ENCODE assay signal across 27 mouse cellular contexts in the genomic region with DNA sequence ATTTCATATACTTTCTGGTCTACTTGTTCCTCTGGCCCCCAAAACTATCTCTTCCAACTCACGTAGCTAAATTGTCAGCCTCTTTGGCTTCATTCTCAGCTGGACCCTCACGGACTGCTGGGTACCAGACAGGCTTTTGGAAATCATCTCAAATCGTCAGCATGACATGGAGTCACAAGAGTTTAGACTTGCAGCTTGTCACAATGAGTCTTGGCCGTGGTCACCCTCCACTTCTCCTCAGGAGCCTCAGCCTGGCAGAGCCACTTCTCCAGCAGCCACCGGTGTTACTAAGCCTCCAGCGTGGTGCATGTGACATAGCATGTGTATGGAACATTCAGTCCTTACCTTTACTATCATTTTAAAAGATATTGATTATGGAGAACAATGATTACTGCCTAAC.
"Had no signal": no experiment of that assay in that cellular context is flagged by ENCODE, and none has a peak within 500 bp of the region (broad histone marks: within the 10 kb centered on the region; RNA-seq: fewer than 3 reads in every experiment).

No protein-coding gene starts in this region.

- H3K27ac ChIP-seq: gastrocnemius, adult 2 months; heart, adult 2 months; heart, embryonic 13.5 days; heart, embryonic 15.5 days; hindbrain, embryonic 10.5 days; hindbrain, embryonic 12.5 days; hindbrain, embryonic 14.5 days; intestine, embryonic 15.5 days; layer of hippocampus, adult 2 months; left cerebral cortex, adult 2 months; limb, embryonic 10.5 days; limb, embryonic 12.5 days; liver, embryonic 13.5 days; liver, embryonic 15.5 days had no signal

- H3K36me3 ChIP-seq: heart, embryonic 13.5 days; heart, embryonic 15.5 days; hindbrain, embryonic 10.5 days; hindbrain, embryonic 12.5 days; intestine, embryonic 15.5 days; limb, embryonic 10.5 days; limb, embryonic 12.5 days; liver, embryonic 13.5 days; liver, embryonic 15.5 days had no signal

- DNase-seq: gastrocnemius, adult 2 months; gastrocnemius, postnatal 10 days; gastrocnemius, postnatal 25 days; heart, adult 2 months; heart, postnatal 4 days; kidney, adult 18-20 months; kidney, adult 8-10 months; kidney, postnatal 10 days; kidney, postnatal 25 days; kidney, postnatal 4 days; liver; liver, embryonic 13.5 days had no signal

- H3K9ac ChIP-seq: heart, embryonic 13.5 days; heart, embryonic 15.5 days; hindbrain, embryonic 12.5 days; hindbrain, embryonic 14.5 days; intestine, embryonic 15.5 days; limb, embryonic 12.5 days; liver, embryonic 13.5 days; liver, embryonic 15.5 days had no signal

- H3K4me1 ChIP-seq: heart, embryonic 13.5 days; heart, embryonic 15.5 days; hindbrain, embryonic 10.5 days; hindbrain, embryonic 12.5 days; intestine, embryonic 15.5 days; limb, embryonic 12.5 days; liver, embryonic 13.5 days; liver, embryonic 15.5 days had no signal

- H3K9me3 ChIP-seq: heart, embryonic 13.5 days; heart, embryonic 15.5 days; hindbrain, embryonic 10.5 days; hindbrain, embryonic 12.5 days; intestine, embryonic 15.5 days; limb, embryonic 10.5 days; liver, embryonic 13.5 days; liver, embryonic 15.5 days had no signal

- ATAC-seq: inflammation-experienced regulatory T-cells, adult 6 months; intestine, embryonic 15.5 days; intestine, postnatal 0 days had no signal

- H3K4me2 ChIP-seq: heart, embryonic 11.5 days; heart, embryonic 13.5 days; heart, embryonic 15.5 days; hindbrain, embryonic 12.5 days; hindbrain, embryonic 14.5 days; intestine, embryonic 15.5 days; limb, embryonic 12.5 days; liver, embryonic 11.5 days; liver, embryonic 13.5 days; liver, embryonic 15.5 days had no signal

- H3K27me3 ChIP-seq: heart, embryonic 13.5 days; heart, embryonic 15.5 days; hindbrain, embryonic 12.5 days; intestine, embryonic 15.5 days; limb, embryonic 12.5 days; liver, embryonic 13.5 days; liver, embryonic 15.5 days had no signal

- H3K4me3 ChIP-seq: gastrocnemius, adult 2 months; heart, adult 2 months; heart, embryonic 13.5 days; heart, embryonic 15.5 days; hindbrain, embryonic 10.5 days; hindbrain, embryonic 12.5 days; intestine, embryonic 15.5 days; layer of hippocampus, adult 2 months; left cerebral cortex, adult 2 months; limb, embryonic 10.5 days; limb, embryonic 12.5 days; liver, embryonic 13.5 days; liver, embryonic 15.5 days had no signal
